Mouse (Mus musculus): ENCODE data around the gene Btbd9.

Btbd9 gene

DNA sequence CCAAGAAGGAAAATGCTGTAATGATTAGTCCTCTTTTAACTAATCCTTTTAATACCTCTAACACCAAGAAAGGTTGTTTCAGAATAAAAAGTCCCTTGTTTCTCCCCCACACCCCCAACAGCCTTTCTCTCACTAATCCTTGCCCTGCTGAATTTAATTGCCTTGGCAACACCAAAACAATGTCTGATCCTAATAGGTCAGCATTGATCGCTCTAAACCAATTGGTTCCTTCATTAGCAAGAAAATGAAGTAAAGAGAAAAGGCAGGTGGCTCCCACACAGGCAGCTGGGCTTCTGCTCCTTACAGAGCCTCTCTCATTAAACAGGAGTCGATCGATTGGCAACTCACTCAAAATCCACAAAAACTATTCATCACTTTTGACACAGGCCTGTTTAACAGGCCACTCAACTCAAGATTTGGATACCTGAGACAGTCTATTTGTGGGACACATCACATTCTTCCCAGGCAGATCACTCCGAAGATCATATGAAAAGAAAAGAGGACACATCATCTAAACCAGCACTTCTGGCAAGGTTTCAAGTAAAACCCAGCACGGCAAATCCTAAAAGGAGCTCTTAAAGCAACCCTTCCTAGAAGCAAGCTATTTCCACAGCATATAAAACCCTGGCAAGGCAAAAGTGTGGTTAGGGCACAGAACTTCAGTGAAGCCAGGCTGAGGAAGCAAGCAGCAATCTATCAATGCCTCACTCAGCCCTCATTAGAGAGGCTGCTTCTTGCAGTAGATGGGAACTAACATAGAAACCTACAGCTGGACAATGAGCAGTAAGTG lies 197.9 kb downstream of the Btbd9 start:
- no peak for DNase-seq

DNA sequence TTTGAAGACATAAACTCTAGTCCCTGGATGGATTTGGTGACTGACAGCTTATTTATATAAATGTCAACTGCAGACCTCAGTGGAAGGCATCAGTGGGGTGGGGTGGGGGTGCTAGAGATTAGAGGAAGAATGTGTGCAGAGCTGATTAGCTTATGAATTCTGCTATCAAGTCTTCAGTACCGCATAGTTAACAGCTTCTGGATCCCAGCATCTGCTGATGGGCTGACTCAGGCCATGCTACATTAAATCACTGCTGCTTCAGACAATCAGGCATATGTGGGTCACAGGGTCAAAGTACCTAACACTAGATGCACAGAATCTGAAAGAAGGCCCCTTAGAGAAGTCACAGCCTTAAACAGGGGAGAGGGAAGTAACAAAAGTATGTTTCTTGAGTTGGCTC lies 198.5 kb downstream of the Btbd9 start:
- DNase-seq = no peak

DNA sequence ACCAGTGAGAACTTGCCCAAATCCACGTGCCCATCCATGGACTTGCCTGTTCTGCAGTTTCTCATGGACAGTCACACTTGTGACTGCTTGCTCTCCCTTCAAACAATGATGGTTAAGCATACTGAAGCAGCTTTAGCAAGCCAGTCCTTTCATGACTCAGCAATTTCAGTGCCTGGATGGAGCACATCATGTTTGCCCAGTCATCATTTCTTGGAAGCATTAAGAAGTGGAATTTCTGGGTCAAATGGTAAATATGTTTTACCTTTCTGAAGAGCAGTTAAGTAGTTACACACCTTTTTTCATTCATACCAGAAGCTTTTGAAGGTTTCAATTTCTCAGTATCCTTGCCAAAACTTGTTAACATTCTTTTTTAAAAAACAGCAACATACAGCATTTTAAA lies 201.2 kb downstream of the Btbd9 start:
- DNase-seq = no peak

DNA sequence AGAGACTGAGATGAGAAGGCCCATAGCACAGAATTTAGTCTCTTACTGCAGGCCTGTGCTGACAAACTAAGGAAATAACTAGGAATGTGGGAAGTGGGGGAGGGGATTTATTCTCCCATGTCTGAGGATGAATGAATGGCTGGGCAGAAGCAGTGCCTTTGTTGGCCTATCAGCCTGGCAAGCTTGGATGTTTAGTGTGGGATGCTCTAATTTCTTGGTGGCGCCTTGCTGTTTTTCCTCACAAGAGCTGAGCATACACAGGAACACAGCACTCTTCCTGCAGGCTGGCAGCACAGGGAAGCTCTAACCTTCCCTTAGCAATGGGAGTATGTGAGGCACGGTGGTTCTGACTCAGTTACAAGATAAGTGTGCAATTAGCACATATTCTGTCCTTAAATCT lies 207.7 kb downstream of the Btbd9 start:
- no peak for DNase-seq

DNA sequence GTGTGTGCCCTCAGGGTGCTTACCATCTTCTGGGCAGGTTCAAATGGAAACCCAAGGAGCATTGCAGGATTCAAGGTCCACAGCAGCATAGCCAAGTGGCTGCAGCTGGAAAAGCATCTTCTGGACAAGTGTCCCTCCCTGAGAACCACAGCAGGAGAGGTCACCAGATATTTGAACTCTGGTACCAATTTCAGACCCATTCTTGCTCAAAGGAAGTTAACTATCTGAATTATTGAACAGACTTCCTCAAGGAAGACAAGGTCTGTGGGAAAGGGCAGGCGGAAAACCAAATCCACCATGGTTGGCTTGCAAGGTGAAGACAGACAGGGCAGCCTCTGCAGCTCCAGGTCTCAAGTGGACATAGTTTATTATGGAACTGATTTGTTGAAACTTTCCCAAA lies 211.6 kb downstream of the Btbd9 start:
- DNase-seq = no peak

DNA sequence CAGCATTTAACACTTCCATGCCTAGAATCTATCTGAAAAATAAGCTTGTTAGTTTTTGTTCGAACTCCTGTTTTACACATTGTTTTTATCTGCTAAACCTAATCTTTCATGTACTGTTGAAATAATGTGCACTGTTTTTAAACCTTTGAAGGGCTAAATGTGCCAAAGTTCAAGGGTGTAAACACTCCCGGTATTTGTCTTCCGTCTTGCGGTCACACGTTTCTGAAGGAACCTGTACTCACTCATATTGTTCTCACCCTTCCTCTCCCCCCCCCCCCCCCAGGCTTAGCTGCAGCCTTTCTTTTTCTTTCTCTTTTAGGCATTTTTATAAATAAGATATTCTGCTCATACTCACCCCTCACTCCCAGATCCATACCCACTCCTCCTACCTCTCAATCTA lies 212.9 kb downstream of the Btbd9 start:
- DNase-seq = no peak

DNA sequence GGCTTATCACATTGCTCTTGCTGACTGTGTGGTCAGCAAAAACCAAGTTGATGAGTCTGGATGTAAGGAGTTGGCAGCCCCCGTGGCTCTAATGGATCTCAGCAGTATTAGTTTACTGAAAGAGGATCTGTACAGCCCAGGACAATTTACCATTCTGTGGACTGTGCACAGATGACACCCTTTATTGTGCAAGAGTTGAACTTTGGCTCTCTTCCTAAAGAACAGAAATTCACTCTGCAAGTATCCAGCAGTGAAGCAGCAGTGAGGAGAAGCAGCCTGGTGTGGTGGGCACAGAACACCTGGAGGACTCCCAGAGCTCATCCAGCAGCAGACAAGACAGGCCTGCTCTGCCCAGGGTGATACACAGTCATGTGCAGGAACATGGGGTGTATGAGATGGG lies 215.6 kb downstream of the Btbd9 start:
- no peak for DNase-seq

DNA sequence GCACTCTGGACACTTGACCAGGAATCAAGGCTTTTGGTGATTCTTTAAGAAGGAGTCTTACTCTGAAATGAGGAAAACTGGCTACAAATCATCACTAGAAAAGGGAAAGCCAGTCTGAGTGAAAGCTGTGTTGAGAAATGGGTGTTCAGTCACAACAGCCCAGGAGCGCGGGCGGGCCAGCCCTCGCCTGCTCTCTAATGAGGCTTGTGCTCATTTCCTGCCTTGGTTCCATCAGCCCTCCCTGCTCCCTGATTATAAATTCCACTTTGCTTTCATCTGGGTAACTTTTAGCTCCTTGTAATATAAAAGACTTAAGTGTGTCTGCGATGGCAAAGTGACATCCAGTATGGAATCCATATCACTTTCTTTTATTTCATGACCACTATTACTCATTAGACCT lies 216.9 kb downstream of the Btbd9 start:
- DNase-seq = no peak

DNA sequence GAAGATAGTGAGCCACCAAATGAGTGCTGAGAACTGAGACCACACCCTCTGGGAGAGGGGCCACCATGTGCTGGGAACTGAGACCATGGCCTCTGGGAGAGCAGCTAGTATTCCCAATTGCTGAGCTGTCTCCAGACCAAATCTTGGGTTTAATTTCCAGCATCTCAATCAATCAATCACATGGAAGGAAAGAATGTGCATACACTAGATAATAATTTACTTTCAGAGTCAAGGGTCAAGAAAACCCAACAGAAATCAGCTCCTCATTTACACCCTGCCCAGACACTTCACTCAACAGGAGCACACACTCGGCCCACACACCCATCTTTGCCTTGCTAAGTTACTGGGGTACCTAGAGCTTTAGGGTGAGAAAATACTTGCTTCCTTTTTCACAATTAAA lies 220.9 kb downstream of the Btbd9 start:
- DNase-seq = no peak

DNA sequence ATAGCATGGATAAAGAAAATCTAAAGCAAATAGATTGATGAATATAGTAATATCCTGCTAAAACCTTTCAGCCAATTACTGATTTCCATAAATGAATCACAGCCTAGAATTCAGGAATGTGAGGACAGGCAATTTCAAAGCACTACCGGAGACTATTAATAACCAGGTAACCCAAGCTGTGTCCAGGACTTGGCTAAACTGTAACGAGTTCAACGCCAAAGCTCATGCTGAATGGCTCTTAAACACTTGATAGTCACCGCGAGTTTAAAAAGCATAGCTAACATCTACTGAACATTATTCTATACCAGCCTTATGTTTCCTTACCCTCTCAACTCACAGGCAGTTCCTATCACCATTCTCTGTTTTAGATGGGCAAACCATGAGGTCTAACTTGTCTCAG lies 221.9 kb downstream of the Btbd9 start:
- DNase-seq = no peak

DNA sequence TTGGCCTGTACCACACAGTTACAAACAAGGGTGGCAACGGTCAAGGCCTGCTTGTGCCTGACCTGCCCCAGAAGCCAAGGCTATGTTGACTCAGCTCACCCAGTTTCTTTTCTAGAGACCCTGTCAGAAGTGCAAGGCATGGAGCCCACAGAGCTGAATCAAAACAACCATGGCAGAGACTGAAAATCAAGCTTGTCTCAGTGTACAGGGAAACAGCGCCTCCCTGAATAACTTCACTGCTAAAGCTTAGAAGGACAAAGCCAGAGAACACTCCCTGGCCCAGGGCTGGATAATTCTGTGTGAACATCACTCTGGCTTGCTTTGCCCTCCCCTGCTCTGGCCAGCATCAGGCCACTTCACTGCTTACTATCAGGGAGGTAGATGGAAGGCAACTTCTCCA lies 228.3 kb downstream of the Btbd9 start:
- no peak for DNase-seq

DNA sequence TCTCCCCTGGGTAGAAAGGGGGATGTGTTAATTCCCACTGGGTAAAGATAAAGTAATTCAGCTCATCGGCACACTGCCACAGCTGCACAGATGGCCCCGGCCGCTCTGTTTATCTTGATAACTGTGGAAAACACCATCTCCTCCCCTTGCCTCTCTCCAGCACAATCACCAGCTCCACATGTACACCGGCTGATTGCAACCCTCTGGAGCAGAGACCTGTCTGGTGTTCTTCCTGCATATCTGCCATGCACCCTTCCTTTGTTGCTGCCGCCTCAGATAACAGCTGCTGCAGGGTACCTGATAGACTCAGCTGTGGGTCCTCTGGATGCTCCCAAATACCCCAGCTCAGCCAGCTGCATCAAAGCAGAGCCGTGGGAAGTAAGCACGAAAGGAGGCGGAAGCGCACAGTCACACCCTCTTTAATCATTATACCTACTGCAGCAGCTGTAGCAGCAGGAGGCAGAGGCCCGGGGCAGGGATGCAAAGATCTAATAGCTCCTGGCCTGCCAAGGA lies 229.1 kb downstream of the Btbd9 start:
- no peak for DNase-seq

DNA sequence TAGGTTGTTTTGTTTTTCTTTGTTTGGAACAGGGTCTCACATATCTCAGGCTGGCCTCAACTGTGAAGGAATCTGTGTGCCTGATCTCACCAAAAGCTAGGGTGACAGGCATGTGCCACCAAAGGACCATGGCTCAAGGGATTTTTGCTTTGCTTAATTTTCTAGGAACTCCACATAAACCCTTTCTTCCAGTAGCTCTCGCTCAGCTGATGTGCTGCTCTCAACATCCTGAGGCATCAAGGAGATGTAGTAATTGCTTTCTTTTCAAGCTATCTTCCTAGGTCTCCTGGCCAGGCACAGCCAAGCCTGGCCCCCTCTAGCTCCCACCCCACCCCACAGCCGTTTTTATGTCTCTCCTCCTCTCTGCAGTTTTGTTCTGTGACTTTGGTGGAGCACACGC lies 231.3 kb downstream of the Btbd9 start:
- no peak for DNase-seq

DNA sequence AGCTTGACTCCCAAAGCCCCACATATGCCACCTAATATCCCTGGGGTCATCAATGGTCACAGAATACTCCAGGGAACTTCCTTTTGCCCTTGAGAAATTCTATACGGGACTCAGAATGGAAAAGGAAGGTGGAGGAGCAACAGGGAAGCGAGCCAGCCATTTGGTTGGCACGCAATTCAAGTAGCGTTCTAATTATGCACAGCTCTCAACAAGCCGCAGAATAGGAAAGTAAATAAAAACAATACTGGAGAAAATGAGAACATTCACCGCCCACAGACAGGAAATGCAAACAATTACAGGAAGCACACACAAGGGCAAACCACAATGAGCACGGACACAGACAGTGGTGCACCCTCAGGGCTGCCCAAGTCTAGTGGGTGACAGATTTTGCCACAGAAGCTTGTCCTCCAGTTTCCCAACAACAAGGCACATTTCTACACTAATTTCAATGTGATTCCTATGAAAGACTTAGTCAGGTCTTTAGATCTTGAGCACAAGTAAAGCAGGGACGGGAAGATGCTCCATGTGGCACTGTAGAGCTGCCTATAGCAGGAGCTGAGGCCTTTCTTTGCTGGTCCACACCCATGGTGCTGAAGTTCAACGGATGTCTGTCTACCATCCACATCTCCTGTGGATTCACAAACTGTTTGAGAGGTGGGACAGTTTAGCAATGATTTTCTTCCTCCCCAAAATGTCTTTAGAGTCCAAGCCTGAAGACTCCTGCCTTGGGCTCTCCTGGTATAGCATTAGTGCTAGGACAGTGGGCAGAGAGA lies 232.4 kb downstream of the Btbd9 start:
- no peak for DNase-seq

DNA sequence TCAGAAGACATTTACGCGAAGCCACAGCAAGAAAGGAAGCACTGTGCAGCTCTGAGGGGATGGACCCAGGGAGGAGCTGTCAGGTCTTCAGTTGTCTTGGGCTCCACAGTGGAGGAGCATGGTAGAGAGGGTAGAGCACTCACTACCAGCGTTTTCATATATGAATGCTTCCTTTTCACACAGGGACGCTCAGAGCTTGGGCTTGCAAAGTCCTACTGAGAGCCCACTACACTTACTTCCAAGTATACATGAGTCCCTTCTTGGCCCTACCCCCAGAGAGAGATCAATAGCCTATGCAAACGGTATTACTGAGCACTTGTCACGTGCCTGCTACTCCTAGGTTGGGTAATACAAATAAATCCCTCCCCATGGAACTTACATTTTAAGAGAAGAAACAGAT lies 234.7 kb downstream of the Btbd9 start:
- no peak for DNase-seq

DNA sequence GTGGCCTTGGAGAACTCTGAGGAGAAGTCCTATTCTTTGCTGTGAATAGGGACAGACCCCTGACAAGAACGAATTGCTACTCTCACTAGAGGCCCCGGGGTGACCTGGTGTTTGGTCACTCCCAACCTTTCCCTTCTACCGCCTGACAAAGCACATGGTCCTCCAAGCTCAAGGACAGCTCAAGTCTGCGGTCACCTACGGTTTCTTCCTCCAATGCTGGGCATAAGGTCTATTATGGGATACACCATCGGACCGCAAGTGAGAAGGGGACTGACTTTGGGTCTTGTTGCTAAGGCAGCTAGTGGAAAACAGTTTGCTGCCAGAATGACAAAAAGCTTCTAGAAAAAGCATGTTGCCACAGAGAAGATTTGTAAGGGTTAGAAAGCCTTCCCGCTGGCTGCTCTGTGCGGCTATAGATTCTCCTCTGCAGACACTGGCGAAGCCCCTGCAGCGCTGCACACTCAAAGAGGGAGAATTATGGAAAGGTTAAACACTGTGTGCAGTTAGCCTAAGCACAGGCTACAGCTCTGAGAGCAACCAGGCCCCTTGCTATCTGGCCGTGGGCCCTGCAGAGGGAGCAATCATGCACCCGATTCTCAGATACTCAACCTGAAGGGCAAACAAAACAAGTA lies 235.7 kb downstream of the Btbd9 start:
- no peak for DNase-seq

DNA sequence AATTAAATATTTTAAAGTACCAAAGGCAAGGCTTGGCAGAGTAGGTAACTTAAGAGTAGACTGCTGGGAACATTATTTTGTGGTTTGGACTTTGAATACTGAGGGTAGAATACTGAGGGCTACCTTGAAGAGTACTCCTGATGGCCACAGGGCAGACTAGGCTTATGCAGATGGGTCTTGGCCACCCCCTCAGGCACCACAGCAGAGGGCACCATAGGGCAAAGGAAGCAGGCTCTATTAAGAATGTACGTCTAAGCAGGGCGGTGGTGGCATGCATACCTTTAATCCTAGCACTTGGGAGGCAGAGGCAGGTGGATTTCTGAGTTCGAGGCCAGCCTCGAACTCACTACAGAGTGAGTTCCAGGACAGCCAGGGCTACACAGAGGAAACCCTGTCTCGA lies 237.0 kb downstream of the Btbd9 start:
- no peak for DNase-seq

DNA sequence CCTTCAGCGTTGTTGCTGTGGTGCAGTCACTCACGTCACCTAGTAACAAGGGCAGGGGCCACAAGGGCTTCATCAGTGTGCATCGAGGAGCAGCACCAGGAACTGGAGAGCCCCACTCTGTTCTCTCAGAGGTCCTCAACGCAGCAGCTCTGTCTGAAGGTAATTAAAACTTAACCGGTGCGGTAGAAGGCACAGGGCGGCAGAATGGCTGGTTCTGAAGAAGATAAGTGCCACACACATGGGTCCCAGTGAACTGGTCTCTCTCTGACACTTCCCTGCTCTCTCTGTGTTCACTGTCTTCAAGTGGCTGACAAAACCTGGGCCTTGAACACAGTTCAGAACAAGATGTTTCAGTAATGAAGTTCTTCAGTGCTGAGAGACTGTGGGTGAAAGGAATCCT lies 239.5 kb downstream of the Btbd9 start:
- DNase-seq = no peak

DNA sequence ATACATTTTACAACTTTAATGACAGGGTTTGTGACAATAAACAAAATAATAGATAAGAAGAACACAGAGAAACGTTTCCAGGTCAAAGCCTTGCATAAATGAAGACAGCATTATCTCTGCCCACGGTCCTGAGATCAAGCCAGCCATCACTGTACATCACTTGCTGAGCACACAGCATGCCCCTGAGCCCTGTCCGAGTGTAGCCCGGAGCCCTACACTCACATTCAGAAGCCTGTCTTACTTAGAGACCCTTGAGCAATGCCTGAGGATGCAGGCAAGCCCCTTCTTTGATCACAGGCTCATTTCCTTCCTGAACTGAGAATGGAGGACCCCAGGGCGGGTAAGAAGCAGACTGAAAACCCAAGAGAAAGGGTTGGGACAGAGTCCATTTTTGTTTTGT lies 240.0 kb downstream of the Btbd9 start:
- no peak for DNase-seq

DNA sequence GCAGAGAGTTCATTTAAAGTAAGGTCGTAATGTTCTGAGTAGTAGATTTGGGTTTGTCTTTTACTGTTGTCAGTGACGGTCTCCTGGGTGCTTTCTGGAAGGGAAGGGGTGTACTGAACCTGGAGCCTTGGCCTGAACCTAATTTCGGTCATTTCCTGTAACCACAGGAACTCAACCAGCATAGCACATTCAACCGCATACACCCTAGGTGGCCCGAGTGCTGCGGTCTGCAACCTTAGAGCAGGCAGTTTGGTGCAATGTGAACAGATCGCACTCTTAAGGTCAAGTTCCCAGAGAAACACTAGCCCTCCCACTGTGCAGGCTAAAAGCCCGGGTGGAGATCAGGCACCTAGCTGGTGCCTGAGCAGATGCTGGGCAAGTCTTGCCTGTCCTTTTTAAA lies 240.5 kb downstream of the Btbd9 start:
- DNase-seq = peak; percentile 10 to 13

DNA sequence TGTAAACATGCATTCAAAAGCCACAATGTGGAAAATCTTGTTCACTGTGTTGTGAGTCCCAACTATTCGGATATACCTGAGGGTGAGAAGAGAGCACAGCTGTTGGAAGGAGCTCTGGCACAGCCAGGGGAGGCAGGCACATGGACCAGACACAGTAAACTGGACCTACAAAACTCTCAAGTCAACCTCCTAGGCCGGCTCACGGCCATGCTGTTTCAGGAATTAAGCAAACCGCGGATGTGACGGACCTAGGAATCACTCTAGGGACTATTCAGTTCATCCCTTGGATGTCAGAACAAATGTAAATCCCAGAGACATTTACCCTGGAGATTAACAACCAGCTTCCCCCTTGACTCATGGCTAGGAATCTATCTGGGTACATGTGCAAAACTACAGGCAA lies 242.0 kb downstream of the Btbd9 start:
- DNase-seq = no peak

DNA sequence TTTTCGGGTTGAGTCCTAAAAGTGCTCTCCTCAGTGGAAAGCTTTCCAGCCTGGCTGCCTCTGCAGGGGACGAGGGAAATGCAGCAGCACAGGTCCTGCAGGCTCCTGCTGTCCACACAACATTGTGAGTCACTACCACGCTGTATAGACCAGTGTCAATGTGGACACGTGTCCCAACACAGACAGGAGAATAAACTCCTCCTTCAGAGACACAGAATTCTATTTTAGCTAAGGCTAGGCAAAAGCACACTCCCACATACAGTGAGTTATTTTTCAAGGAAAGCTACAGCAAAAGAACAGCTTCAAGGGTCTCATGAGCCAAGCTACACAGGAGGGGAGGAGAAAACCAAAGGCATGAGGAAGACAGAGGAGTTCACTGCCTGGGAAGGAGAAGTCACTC lies 243.2 kb downstream of the Btbd9 start:
- DNase-seq = no peak

DNA sequence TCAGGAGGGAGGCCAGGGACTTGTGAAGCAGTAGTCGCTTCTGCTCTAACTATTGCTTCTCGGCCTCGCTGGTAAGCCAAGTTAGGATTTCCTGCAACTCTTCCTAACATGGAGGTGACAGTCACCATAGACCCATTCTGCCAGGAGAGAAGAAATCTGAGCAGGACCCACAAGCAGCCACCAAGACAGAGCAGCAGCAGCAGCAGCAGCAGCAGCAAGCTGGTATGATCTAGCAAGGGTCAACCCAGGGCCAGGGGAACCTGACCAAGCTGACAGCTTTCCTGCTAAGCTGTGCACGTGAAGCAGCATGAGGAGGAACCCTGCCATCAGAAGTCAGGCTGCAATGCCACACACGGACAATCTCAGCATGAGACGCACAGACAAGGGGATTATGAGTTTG lies 244.9 kb downstream of the Btbd9 start:
- DNase-seq = no peak

DNA sequence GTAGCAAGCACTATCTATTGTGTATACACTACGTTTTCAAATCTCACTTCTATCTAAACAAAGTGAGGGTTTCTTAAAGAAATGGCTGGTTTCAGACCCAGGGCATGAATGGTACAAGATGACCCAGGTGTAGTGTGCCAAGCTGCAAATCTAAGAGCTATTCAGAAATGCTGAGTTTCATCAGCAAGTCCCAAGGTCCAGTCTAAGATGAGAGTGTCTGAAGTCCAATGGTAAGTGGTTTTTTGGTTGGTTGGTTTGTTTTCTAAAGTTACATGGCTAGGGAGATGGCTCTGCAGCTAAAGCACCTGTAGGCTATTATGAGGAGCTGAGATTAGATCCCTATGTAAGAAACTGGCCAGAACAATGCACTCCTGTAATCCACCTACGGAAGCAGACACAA lies 246.8 kb downstream of the Btbd9 start:
- DNase-seq = no peak
